Mouse (Mus musculus): ENCODE data around the gene Shroom1.
A peak's percentile ranks its signal among the peaks of the same experiment; 100 is the strongest.
"Not testable (repeated sequence)": the region's sequence is repeated elsewhere in the genome, so short reads cannot be mapped to it uniquely, and the experiment has no call there.

Shroom1 gene

GRCm38 (mm10) chr11:53456474-53457371 lies at the start of gene Shroom1, which contains the start of gene Gm10447:
TSS of gene Shroom1 (plus strand) at chr11:53457205.
TSS of gene Gm10447 (minus strand) at chr11:53457110.
- peak; percentile 91 for DNase-seq (ENCODE audit: extremely low read depth, insufficient read length, low spot score)

DNA sequence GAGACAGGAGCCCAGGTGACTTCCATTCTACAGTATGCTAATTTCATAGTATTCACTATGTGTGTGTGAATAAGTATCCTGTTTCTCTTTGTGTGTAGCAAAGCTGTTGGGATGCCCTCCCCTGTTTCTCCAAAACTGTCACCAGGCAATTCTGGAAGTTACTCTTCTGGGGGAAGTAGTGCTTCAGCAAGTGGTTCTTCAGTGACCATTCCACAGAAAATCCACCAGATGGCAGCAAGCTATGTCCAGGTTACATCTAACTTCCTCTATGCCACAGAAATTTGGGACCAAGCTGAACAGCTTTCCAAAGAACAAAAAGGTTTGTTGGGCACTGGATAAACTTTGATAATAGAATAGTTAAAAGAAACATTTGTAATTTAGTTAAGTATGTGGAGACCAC lies 45.3 kb upstream of the Shroom1 start:
- no peak for DNase-seq (ENCODE audit: extremely low read depth, insufficient read length, low spot score)

GRCm38 (mm10) chr11:53413871-53414270 lies 43.1 kb upstream of the Shroom1 start:
- no peak for DNase-seq (ENCODE audit: extremely low read depth, insufficient read length, low spot score)

GRCm38 (mm10) chr11:53418048-53418447 lies 39.0 kb upstream of the Shroom1 start:
- no peak for DNase-seq (ENCODE audit: extremely low read depth, insufficient read length, low spot score)

- DNase-seq (ENCODE audit: extremely low read depth, insufficient read length, low spot score), result no peak
These were observed 34.0 kb upstream of the Shroom1 start, which contains the start of gene Leap2 for GRCm38 (mm10) chr11:53423036-53423435. TSS of gene Leap2 (minus strand) at chr11:53423170.

DNA sequence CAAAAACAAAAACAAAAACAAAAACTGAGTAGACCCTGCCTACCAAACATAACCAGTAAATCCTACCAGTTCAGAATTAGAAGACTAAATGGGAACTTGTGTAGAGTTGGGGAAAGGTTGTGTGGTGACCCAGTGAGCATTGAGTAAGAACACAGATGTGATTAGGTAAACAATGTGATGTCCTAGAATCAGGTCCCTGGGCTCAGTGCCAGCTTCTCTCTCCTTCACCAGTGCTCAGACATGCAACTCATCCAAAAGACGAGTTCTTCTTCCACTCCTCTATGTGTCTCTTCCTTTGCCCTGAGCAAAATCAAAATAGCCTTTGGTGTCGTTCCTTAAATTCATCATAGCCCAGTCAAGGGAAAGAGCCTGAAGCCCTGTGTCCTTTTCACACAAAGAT lies 32.2 kb upstream of the Shroom1 start:
- DNase-seq (ENCODE audit: extremely low read depth, insufficient read length, low spot score), result no peak

GRCm38 (mm10) chr11:53425251-53425650 lies 31.8 kb upstream of the Shroom1 start:
- no peak for DNase-seq (ENCODE audit: extremely low read depth, insufficient read length, low spot score)

GRCm38 (mm10) chr11:53425711-53426255 lies 31.2 kb upstream of the Shroom1 start:
- DNase-seq (ENCODE audit: extremely low read depth, insufficient read length, low spot score), result no peak

DNA sequence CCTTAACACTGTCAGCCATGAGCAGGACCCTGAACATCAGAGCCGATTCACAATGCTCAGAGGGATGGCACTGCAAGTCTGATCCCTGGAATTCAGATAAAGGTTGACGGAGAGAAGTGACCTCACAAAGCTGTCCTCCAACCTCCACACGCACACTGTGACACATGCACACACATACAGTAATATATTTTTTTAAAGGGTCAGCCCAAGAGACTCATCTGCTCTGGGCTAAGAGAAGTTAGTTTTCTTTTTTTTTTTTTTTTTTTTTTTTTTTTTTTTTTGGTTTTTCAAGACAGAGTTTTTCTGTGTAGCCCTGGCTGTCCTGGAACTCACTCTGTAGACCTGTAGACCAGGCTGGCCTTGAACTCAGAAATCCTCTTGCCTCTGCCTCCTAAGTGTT lies 30.1 kb upstream of the Shroom1 start:
- not testable (repeated sequence) for DNase-seq (ENCODE audit: extremely low read depth, insufficient read length, low spot score)

- DNase-seq (ENCODE audit: extremely low read depth, insufficient read length, low spot score), result no peak
These were observed 28.9 kb upstream of the Shroom1 start for GRCm38 (mm10) chr11:53427993-53428715.

- no peak for DNase-seq (ENCODE audit: extremely low read depth, insufficient read length, low spot score)
These were observed 28.3 kb upstream of the Shroom1 start for GRCm38 (mm10) chr11:53428716-53429057.

GRCm38 (mm10) chr11:53429182-53429581 lies 27.8 kb upstream of the Shroom1 start:
- DNase-seq (ENCODE audit: extremely low read depth, insufficient read length, low spot score), result no peak

DNA sequence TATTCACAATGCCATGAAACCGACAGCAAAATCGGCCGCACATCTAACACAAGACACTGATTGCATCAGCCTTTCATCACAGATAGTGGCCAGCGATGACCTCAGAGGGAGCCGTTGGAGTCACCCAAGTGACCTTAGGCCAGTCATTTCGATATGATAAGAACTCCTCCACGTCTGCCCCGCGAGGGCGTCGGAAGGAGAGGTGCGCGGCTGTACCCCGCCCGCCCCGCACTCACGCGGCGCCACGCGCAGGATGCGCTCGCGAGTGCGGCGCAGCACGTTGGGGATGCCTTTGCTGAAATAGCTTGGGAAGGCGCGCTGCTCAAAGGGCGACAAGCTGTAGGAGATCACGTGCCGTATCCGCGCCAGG lies 26.7 kb upstream of the Shroom1 start:
- DNase-seq (ENCODE audit: extremely low read depth, insufficient read length, low spot score), result peak; percentile 91

GRCm38 (mm10) chr11:53430670-53431346 lies 26.2 kb upstream of the Shroom1 start, which contains the start of the genes Uqcrq and Gdf9:
TSS of gene Uqcrq (minus strand) at chr11:53430831.
TSS of gene Gdf9 (plus strand) at chr11:53431023.
- peak; percentile 97 for DNase-seq (ENCODE audit: extremely low read depth, insufficient read length, low spot score)

DNA sequence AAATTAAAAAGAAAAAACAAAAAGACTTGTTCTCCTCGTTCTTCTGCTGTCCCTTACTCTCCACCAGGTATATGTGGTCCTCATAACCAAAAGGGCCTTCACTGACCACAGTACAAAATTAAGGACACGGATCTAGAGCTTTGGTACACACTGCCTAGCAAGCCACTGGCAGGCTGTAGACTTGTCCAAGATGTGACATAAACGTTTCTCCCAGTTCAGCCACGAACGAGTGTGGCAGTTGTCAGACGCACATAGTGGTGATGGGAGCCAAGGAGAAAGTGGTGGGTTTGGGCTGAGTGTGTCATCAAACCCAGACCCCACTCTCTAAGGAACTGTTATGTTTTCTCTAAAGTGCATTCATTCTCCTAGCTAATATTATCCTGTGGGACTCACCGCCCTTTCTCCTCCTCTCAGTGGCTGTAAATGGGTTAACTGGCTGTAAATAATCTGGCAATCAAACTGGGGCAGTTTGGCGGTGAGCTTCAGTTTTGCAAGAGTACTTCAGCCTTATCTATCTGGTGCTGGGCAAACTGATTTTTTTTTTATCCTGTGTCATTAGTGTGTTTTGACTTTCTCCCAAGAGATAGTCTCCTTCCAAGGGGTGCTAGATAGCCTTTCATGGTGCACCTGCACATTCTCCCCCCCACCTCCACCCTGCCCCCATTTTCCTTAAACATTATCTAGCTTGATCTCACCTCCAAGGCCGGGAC lies 25.5 kb upstream of the Shroom1 start:
- no peak for DNase-seq (ENCODE audit: extremely low read depth, insufficient read length, low spot score)

GRCm38 (mm10) chr11:53433057-53433456 lies 23.9 kb upstream of the Shroom1 start:
- DNase-seq (ENCODE audit: extremely low read depth, insufficient read length, low spot score), result no peak

DNA sequence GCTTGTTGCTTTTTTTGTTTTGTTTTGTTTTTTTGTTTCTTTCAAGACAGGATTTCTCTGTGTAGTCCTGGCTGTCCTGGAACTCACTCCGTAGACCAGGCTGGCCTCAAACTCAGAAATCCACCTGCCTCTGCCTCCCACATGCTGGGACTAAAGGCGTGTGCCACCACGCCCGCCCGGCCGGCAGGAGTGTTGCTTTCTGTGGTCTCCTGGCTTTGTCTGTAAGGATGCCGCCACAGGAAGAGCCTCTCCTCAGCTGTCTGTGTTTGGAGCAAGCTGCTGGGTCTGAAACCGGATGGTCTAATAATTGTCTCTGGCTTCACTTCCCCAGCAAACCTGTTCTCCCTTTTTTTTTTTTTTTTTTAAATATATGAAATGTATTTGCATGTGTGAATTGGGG lies 21.5 kb upstream of the Shroom1 start:
- no peak for DNase-seq (ENCODE audit: extremely low read depth, insufficient read length, low spot score)

DNA sequence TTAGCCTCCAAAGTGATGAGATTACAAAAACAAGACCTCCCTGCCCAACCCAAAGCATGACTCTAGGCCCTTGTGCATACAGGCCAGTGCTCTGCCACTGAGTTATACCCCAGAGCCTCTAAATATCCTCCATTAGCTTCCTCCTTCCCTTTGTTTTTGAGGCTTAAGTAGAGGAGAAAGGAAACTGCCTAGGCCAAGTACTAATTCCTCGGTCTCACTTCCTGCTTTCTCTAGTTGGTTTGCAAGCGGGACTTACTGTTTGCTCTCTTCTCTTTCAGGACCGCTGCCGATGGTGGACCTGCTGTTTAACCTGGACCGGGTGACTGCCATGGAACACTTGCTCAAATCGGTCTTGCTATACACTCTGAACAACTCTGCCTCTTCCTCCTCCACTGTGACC lies 20.7 kb upstream of the Shroom1 start:
- DNase-seq (ENCODE audit: extremely low read depth, insufficient read length, low spot score), result no peak

GRCm38 (mm10) chr11:53441921-53442320 lies 15.1 kb upstream of the Shroom1 start:
- DNase-seq (ENCODE audit: extremely low read depth, insufficient read length, low spot score), result no peak

DNA sequence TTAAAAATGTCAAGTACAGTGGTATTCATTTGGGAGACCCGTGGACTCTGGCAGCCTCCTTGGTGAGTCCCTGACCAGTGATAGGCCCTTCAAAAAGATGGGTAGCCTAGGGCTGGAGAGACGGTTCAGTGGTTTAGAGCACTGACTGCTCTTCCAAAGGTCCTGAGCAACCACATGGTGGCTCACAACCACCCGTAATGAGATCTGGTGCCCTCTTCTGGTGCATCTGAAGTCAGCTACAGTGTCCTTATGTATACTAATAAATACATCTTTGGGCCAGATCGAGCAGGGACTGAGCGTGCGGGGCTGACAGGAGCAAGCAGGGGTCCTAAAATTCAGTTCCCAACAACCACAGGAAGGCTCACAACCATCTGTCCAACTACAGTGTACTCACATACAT lies 13.1 kb upstream of the Shroom1 start:
- no peak for DNase-seq (ENCODE audit: extremely low read depth, insufficient read length, low spot score)
